Mouse (Mus musculus) limb, embryonic 11.5 days (tissue): ENCODE data around the gene Tmem51. TPM values are rescaled to one million over a fixed set of nuclear protein-coding genes. Genes with fewer than 3 reads are reported as not detected.
"Not testable (repeated sequence)": the region's sequence is repeated elsewhere in the genome, so short reads cannot be mapped to it uniquely, and the experiment has no call there.

Source experiments
- ATAC-seq: fragments of 200-750 bp; cut with Nextera tagmentation; 2 replicates; pipeline ENCODE4 v1.8.0; 2017; ENCODE audit warnings: low read depth; ENCODE audit not compliant: insufficient number of reproducible peaks, low FRiP score, low TSS enrichment
- DNase-seq: peaks from one replicate; pipeline ENCODE4 v3.0.0-alpha.2; 2015; ENCODE audit warnings: low spot score
- H3K27ac ChIP-seq: fragments of 300-500 bp; sonication (generic); replicated peaks from 2 replicates; pipeline ENCODE4 v1.5.1; 2014; ENCODE audit warnings: low read depth, mild to moderate bottlenecking, low read length
- H3K27me3 ChIP-seq: fragments of 300-500 bp; sonication (generic); 2 replicates; pipeline ENCODE4 v1.6.1; 2014; ENCODE audit warnings: mild to moderate bottlenecking, low read length, mixed read lengths; ENCODE audit not compliant: control insufficient read depth, insufficient read depth
- H3K36me3 ChIP-seq: fragments of 300-500 bp; sonication (generic); 2 replicates; pipeline ENCODE4 v1.6.1; 2014; ENCODE audit warnings: mild to moderate bottlenecking, low read length, moderate library complexity, mixed read lengths; ENCODE audit not compliant: control insufficient read depth, insufficient read depth
- H3K4me1 ChIP-seq: fragments of 300-500 bp; sonication (generic); 2 replicates; pipeline ENCODE4 v1.6.1; 2014; ENCODE audit warnings: low read length, mixed read lengths; ENCODE audit not compliant: control insufficient read depth, insufficient read depth
- H3K4me2 ChIP-seq: fragments of 300-500 bp; sonication (generic); 2 replicates; pipeline ENCODE4 v1.6.1; 2014; ENCODE audit warnings: low read depth, mild to moderate bottlenecking, moderate library complexity; ENCODE audit not compliant: severe bottlenecking
- H3K4me3 ChIP-seq: fragments of 300-500 bp; sonication (generic); 2 replicates; pipeline ENCODE4 v1.5.1; 2014; ENCODE audit warnings: low read depth, low read length
- H3K9ac ChIP-seq: fragments of 300-500 bp; sonication (generic); 2 replicates; pipeline ENCODE4 v1.6.1; 2014; ENCODE audit warnings: mild to moderate bottlenecking, low read length
- H3K9me3 ChIP-seq: fragments of 300-500 bp; sonication (generic); 2 replicates; pipeline ENCODE4 v1.6.1; 2016; ENCODE audit warnings: low read length; ENCODE audit not compliant: control insufficient read depth
- WGBS: fragments of 180-500 bp; shearing (Covaris S2); extraction: QIAGEN DNeasy Blood & Tissue Kit; methylation state at CpG from one replicate; pipeline ENCODE4 v1.1.7; 2014; 5-methylcytosine and 5-hydroxymethylcytosine counted together
- polyA plus RNA-seq: library from polyadenylated mRNA; unstranded; fragments of >200 nt; fragmentation: Nextera tagmentation; extraction: Ambion mirVana; gene quantifications from 2 replicates; pipeline ENCODE4 v1.2.1, GENCODE M21; 2014

Gene Tmem51
- polyA plus RNA-seq, 1 experiment from 2014 or later: 11.1 TPM

DNA sequence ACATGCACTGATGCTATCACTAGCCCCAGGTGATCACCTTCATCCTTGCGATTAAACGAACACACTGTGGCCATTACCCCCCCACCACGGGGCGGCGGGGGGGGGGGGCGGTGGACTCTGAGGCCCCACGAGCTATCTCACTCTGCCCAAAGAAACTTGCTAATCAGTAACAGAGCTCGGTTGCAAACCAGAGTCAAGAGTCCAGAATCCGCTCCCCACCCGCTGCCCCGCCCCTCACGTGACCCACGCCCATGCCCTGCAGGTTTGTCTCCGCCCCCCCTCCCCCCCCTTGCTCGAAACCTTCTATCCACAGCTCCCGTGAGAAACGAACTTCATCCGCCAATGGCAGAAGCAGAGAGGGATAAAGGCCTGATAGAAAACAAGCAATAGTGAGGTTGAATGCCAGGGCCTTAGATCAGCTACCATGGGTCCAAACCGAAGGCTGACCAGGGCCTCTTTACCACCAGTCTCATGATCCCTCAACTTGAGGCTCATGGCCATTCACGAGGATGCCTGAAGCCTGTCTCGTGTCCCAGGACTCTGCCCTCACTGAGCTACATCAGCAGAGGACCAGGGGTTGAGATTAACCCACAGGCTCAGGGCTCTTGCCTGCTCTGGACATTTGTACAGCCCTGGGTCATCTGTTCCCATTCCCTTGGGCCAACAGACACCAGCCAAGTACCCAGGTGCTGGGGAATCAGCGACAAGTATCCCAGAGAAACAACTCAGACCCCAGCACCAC, 31.5 kb downstream of the Tmem51 start:
- H3K4me2 ChIP-seq: peak overlapping the region; percentile 17; the same call in 1 of the 2 replicates
- no peak overlapping the region for H3K4me3 ChIP-seq
- DNase-seq: peak; percentile 41
- no peak for ATAC-seq
- no peaks in the 10 kb centered on the region for H3K36me3 ChIP-seq
- no peak overlapping the region for H3K9ac ChIP-seq
- H3K9me3 ChIP-seq: no peaks in the 10 kb centered on the region
- H3K27ac ChIP-seq: no peak overlapping the region
- peaks cover 11% of the 10 kb centered on the region for H3K4me1 ChIP-seq
- no peaks in the 10 kb centered on the region for H3K27me3 ChIP-seq
- WGBS: 38% methylated on average over 22 of the region's 22 CpGs

DNA sequence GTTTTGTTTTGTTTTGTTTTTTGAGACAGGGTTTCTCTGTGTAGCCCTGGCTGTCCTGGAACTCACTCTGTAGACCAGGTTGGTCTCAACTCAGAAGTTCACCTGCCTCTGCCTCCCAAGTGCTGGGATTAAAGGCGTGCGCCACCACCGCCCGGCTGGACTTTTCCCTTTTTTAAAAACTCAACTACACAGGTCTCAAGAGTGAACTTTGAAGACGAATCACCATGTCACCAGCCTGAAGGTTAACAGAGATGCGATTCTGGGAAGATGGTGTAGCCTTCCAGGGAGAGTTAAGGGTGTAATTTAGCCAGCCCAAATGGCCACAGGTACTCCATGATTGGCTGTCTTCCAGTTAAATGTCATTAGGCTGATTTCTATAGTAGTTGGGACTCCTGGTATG, 32.2 kb downstream of the Tmem51 start:
- DNase-seq, H3K36me3 ChIP-seq, H3K9me3 ChIP-seq, H3K27me3 ChIP-seq, ATAC-seq, H3K9ac ChIP-seq, H3K27ac ChIP-seq, H3K4me3 ChIP-seq: not testable (repeated sequence)
- 80% methylated on average over 6 of the region's 6 CpGs for WGBS
- Histone ChIP-seq H3K4me1 (peaks cover 11% of the 10 kb centered on the region), H3K4me2 (0 out of 2 replicates have a peak overlapping the region, but pooled peaks have one; percentile 17)

DNA sequence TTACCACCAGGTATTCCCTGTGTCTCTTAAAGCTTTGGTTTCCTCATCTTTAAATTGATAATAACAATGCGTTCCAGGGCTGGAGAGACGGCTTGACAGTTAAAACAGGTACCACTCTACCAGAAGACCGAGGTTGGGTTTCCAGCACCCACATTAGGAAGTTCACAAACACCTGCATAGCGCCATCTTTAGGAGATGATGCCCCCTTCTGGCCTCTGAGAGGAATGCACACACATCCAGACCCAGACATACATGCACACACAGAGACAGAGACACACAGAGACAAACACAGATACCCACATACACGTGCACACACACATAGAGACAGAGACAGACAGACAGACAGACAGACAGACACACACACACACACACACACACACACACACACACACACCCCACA, 34.1 kb downstream of the Tmem51 start:
- H3K9ac ChIP-seq: no peak overlapping the region
- H3K4me1 ChIP-seq: peaks cover 20% of the 10 kb centered on the region
- no peak overlapping the region for H3K27ac ChIP-seq
- 96% methylated on average over 5 of the region's 5 CpGs for WGBS
- no peak overlapping the region for H3K4me3 ChIP-seq
- ATAC-seq: no peak
- H3K9me3 ChIP-seq: no peaks in the 10 kb centered on the region
- H3K36me3 ChIP-seq: no peaks in the 10 kb centered on the region
- no peak overlapping the region for H3K4me2 ChIP-seq
- DNase-seq: no peak
- no peaks in the 10 kb centered on the region for H3K27me3 ChIP-seq

DNA sequence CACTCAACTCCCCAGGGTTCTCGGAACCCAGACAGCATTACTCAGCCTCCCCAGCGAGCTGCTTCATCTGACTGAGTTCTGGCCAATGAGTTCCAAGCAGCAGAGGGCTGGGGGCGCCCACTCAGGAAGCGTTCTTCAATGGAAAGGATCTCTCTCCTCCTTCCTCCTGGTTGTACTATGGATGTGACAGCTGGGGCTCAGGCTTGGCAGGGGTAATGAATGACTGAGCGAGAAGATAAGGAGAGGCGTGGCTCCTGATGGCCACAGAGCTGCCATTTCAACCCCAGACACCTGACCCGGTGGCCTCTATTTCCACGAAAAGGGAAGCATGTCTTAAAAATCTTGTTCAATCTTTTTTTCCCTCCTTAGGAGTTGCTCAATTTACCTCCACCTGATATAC, 35.7 kb downstream of the Tmem51 start:
- 72% methylated on average over 8 of the region's 8 CpGs for WGBS
- H3K36me3 ChIP-seq: no peaks in the 10 kb centered on the region
- no peaks in the 10 kb centered on the region for H3K9me3 ChIP-seq
- H3K4me1 ChIP-seq: peaks cover 27% of the 10 kb centered on the region
- no peak for ATAC-seq
- DNase-seq: no peak
- H3K9ac ChIP-seq: no peak overlapping the region
- H3K27me3 ChIP-seq: no peaks in the 10 kb centered on the region
- no peak overlapping the region for H3K4me3 ChIP-seq
- no peak overlapping the region for H3K27ac ChIP-seq
- no peak overlapping the region for H3K4me2 ChIP-seq

DNA sequence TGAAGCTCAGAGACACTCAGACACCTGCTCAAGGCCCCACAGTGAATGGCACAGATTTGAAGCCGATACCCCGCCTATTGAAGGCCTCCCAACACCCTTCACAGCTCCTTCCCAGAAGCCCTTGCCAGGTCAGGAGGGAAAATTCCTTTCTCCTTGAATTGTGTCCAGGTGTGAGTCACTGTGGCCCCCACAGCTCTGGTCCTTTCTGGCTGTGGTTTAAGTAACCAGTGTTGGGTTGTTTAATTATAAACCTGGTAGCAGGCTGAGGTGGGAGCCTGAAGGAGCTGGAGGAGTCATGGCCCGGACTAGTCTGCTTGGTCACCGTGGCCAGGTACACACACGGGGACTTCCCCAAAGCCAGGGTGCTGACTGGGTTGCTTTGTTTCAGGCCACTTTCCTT, 37.1 kb downstream of the Tmem51 start:
- H3K9me3 ChIP-seq: no peaks in the 10 kb centered on the region
- WGBS: 91% methylated on average over 5 of the region's 5 CpGs
- DNase-seq (no peak), ATAC-seq (no peak)
- H3K4me3 ChIP-seq: no peak overlapping the region
- peaks cover 22% of the 10 kb centered on the region for H3K4me1 ChIP-seq
- no peak overlapping the region for H3K27ac ChIP-seq
- no peaks in the 10 kb centered on the region for H3K36me3 ChIP-seq
- no peak overlapping the region for H3K4me2 ChIP-seq
- no peak overlapping the region for H3K9ac ChIP-seq
- no peaks in the 10 kb centered on the region for H3K27me3 ChIP-seq

DNA sequence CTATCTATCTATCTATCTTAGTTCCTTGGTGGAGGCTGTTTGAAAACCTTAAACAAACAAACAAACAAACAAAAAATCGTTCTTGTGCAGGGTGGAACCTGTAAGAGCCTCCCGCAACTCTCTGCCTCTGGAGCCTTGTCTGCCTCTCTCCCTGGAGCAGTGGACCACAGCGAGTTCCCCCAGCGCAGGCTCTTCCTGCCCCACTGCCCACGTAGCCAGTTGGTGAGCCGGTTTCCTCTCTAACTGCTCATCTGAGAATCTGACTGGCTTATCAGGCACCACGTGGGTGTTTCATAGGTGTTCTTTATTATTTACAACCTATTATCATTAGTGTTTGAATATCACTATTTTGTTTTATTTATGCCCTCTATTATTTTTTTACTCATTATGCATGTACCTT, 37.6 kb downstream of the Tmem51 start:
- Histone ChIP-seq H3K4me1 (peaks cover 24% of the 10 kb centered on the region), H3K9ac (no peak overlapping the region), H3K27me3 (no peaks in the 10 kb centered on the region), H3K27ac (no peak overlapping the region), H3K9me3 (no peaks in the 10 kb centered on the region), H3K4me3 (no peak overlapping the region), H3K4me2 (no peak overlapping the region), H3K36me3 (no peaks in the 10 kb centered on the region)
- no peak for DNase-seq
- WGBS: 84% methylated on average over 7 of the region's 7 CpGs
- no peak for ATAC-seq

DNA sequence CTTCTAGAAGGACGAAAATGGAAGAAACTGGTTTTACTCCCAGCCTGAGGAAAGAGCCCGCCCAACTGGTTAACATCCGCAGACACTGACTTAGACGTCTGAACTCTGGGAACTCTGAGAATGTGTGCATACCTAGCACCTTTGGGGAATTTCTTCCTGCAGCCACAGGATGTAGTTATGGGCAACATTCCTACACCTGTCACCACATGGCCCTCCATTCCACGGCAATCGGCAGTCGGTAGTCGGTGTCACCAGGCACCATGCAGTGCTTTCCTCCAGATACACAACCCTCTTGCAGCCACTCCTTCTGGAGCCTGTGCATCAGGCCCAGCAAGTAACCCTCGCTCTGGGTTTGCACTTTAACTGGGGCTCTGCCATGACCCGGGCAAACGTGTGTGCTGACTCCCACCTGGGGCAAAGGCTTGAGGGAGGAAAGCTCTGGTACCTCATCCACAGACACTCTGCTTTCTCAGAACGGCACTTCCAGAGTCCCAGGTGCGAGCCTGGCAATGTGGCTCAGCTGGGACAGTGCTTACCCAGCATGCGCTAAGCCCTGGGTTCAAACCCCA, 38.4 kb downstream of the Tmem51 start:
- no peaks in the 10 kb centered on the region for H3K36me3 ChIP-seq
- H3K9ac ChIP-seq: no peak overlapping the region
- no peak overlapping the region for H3K4me2 ChIP-seq
- H3K4me3 ChIP-seq: no peak overlapping the region
- no peak overlapping the region for H3K27ac ChIP-seq
- no peak for ATAC-seq
- no peak for DNase-seq
- peaks cover 26% of the 10 kb centered on the region for H3K4me1 ChIP-seq
- H3K27me3 ChIP-seq: no peaks in the 10 kb centered on the region
- no peaks in the 10 kb centered on the region for H3K9me3 ChIP-seq
- 72% methylated on average over 14 of the region's 14 CpGs for WGBS

DNA sequence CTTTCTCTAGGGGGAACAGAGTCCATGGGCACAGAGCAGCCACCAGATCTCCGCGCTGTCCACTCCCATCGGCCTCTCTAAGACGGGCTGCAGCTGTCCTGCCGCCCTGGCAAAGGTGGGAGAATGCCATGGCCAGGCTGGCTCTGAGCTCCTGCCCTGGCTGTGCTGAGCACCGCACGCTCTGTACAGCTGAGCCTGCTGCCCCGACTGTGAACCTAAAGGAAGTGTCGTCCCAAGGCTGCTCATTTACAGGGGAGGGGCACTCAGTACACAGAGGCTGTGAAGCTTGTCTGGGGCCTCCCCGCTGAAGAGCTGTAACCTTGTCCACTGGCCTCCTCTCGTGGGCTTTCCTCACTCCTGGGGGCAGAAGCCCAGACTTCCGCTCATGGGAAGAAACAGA, 39.7 kb downstream of the Tmem51 start:
- H3K36me3 ChIP-seq: no peaks in the 10 kb centered on the region
- WGBS: 58% methylated on average over 12 of the region's 12 CpGs
- H3K4me2 ChIP-seq: no peak overlapping the region
- H3K27ac ChIP-seq: no peak overlapping the region
- peaks cover 26% of the 10 kb centered on the region for H3K4me1 ChIP-seq
- ATAC-seq: peak; percentile 15; the same call in 1 of the 2 replicates
- H3K27me3 ChIP-seq: no peaks in the 10 kb centered on the region
- no peaks in the 10 kb centered on the region for H3K9me3 ChIP-seq
- no peak overlapping the region for H3K9ac ChIP-seq
- no peak overlapping the region for H3K4me3 ChIP-seq
- no peak for DNase-seq
